Mouse (Mus musculus) cortical plate, adult 2 months (tissue): ENCODE data around the gene Cdh8.

ENCODE experiments used
- CTCF ChIP-seq: fragments of 200-500 bp; IDR thresholded peaks from 2 replicates; pipeline ENCODE4 v1.5.1; 2011; ENCODE audit warnings: mild to moderate bottlenecking, control low read depth, low read length; ENCODE audit not compliant: insufficient read depth; ENCODE audit errors: extremely low read depth
- POLR2A ChIP-seq: fragments of 200-500 bp; IDR thresholded peaks from 2 replicates; pipeline ENCODE4 v1.6.1; 2011; ENCODE audit warnings: mild to moderate bottlenecking, low read length, control low read depth; ENCODE audit not compliant: insufficient read depth; ENCODE audit errors: extremely low read depth

GRCm38 (mm10) chr8:99280375-99280774 lies 135.9 kb downstream of the Cdh8 start:
- TF ChIP-seq CTCF (no peak), POLR2A (no peak)
